ENCODE assay signal across 11 mouse cellular contexts in genomic region chr7:134287570-134288222, GRCm38 (mm10). TPM values are rescaled to one million over a fixed set of nuclear protein-coding genes. Genes with fewer than 3 reads are reported as not detected.
DNase-seq lines count a peak whose midpoint lies in the region; ATAC-seq and TF ChIP-seq lines count a peak whose summit lies in the region.
"Had no signal": no experiment of that assay in that cellular context is flagged by ENCODE, and none has a peak within 500 bp of the region (broad histone marks: within the 10 kb centered on the region; RNA-seq: fewer than 3 reads in every experiment).

No protein-coding gene starts in this region.

- H3K4me1 ChIP-seq in liver, embryonic 12.5 days, result 0 out of 2 replicates have a peak, but pooled peaks cover 7% of the 10 kb centered on the region
- H3K4me1 ChIP-seq in embryonic fibroblast, embryonic 13.5 days (ENCODE audit: control insufficient read depth, insufficient read depth, low read length), result peaks cover 7% of the 10 kb centered on the region; the same call in 1 of the 2 replicates
- H3K4me1 ChIP-seq in kidney, embryonic 16.5 days (ENCODE audit: insufficient read depth, low read length), result peaks cover 55% of the 10 kb centered on the region

- TF ChIP-seq POLR2A in embryonic fibroblast, embryonic 13.5 days (IDR thresholded peaks at IDR 0.05; ENCODE audit: low read depth, low read length), result no peak

- ATAC-seq in liver, embryonic 12.5 days, result no peak
- peak; percentile 60 for ATAC-seq in kidney, embryonic 16.5 days (ENCODE audit: low FRiP score, low TSS enrichment)
- peak; percentile 47; the same call in 1 of the 2 replicates for ATAC-seq in megakaryocyte-erythroid progenitor cell, adult 5-6 weeks (replicated peaks; ENCODE audit: low FRiP score, low TSS enrichment, poor library complexity, severe bottlenecking)

- no peaks in the 10 kb centered on the region for H3K36me3 ChIP-seq in liver, embryonic 12.5 days
- no peaks in the 10 kb centered on the region for H3K36me3 ChIP-seq in kidney, embryonic 16.5 days (ENCODE audit: insufficient read depth, low read length)
- H3K36me3 ChIP-seq: embryonic facial prominence, embryonic 15.5 days had no signal

- H3K4me3 ChIP-seq in liver, embryonic 12.5 days, result no peak overlapping the region
- H3K4me3 ChIP-seq in embryonic fibroblast, embryonic 13.5 days (ENCODE audit: insufficient read depth, low read length), result no peak overlapping the region
- H3K4me3 ChIP-seq in kidney, embryonic 16.5 days (ENCODE audit: low read length), result no peak overlapping the region
- H3K4me3 ChIP-seq: embryonic facial prominence, embryonic 15.5 days had no signal

- H3K27me3 ChIP-seq in liver, embryonic 12.5 days (replicated peaks), result 0 out of 2 replicates have a peak, but pooled peaks cover 2% of the 10 kb centered on the region
- no peaks in the 10 kb centered on the region; the same call in 1 of the 2 replicates for H3K27me3 ChIP-seq in kidney, embryonic 16.5 days (ENCODE audit: insufficient read depth, low read length)
- H3K27me3 ChIP-seq: embryonic facial prominence, embryonic 15.5 days had no signal

- DNase-seq in liver, result peak; percentile 15
- no peak for DNase-seq in gastrocnemius, postnatal 25 days
- no peak for DNase-seq in thymus, postnatal 0 days (ENCODE audit: low spot score)
- no peak for DNase-seq in layer of hippocampus, postnatal 25 days (ENCODE audit: extremely low spot score in 1 of 2, low spot score in 1 of 2)
- DNase-seq: layer of hippocampus, adult 9-11 months had no signal

- H3K27ac ChIP-seq in liver, embryonic 12.5 days, result no peak overlapping the region
- peak overlapping the region; percentile 85 for H3K27ac ChIP-seq in embryonic fibroblast, embryonic 13.5 days (ENCODE audit: insufficient read depth, low read length)
- H3K27ac ChIP-seq in kidney, embryonic 16.5 days (ENCODE audit: low read length), result peak overlapping the region; percentile 48
- H3K27ac ChIP-seq: embryonic facial prominence, embryonic 15.5 days had no signal

- no peak overlapping the region for H3K4me2 ChIP-seq in liver, embryonic 12.5 days
- no peak overlapping the region for H3K4me2 ChIP-seq in kidney, embryonic 16.5 days (replicated peaks; ENCODE audit: low read depth, low read length)
- H3K4me2 ChIP-seq: embryonic facial prominence, embryonic 15.5 days had no signal

- H3K9me3 ChIP-seq in liver, embryonic 12.5 days (replicated peaks), result no peaks in the 10 kb centered on the region
- no peaks in the 10 kb centered on the region for H3K9me3 ChIP-seq in kidney, embryonic 16.5 days (ENCODE audit: low read length)
- H3K9me3 ChIP-seq: embryonic facial prominence, embryonic 15.5 days had no signal

- H3K9ac ChIP-seq in liver, embryonic 12.5 days, result no peak overlapping the region
- no peak overlapping the region for H3K9ac ChIP-seq in kidney, embryonic 16.5 days (replicated peaks; ENCODE audit: low read length)
- H3K9ac ChIP-seq: embryonic facial prominence, embryonic 15.5 days had no signal

- WGBS in liver, embryonic 12.5 days (ENCODE audit: insufficient replicate concordance), result 12% methylated on average over 6 of the region's 6 CpGs
- WGBS in kidney, embryonic 16.5 days, result 42% methylated on average over 6 of the region's 6 CpGs

- no peak for TF ChIP-seq CTCF in embryonic fibroblast, embryonic 13.5 days (IDR thresholded peaks at IDR 0.05; ENCODE audit: borderline replicate concordance, insufficient read depth, low read length)

RNA-seq across cellular contexts. Expression of gene Adam12, which starts 55.8 kb away (rescaled TPM):
- 6.4 and 6.5 TPM in 2 replicates for polyA plus RNA-seq in liver, embryonic 12.5 days (2016; fragmentation: Nextera tagmentation; extraction: Ambion mirVana)
- 76.7 and 104 TPM in 2 replicates for polyA plus RNA-seq in embryonic fibroblast, embryonic 13.5 days (2011; ENCODE audit: insufficient read length, low read depth, missing spikeins)
- polyA plus RNA-seq in kidney, embryonic 16.5 days (2015; fragmentation: Nextera tagmentation; extraction: Ambion mirVana), result 4.5 and 5.2 TPM in 2 replicates
- total RNA-seq in megakaryocyte-erythroid progenitor cell, adult 5-6 weeks (2014; fragmentation: Nextera tagmentation), result 0.72 TPM in 1 of 2 replicates, not detected in the other
- 0.19 TPM in 1 of 2 replicates, not detected in the other for total RNA-seq in megakaryocyte-erythroid progenitor cell, adult 5-6 weeks (2017)
- total RNA-seq in gastrocnemius, postnatal 25 days (2021), result 1 to 10 TPM; 1.9 to 2.8 TPM
- 14.7 and 18.3 TPM in 2 replicates for polyA plus RNA-seq in thymus, postnatal 0 days (2015; fragmentation: Nextera tagmentation; extraction: Ambion mirVana)
- 1 to 10 TPM; 8.1 to 8.7 TPM for total RNA-seq in layer of hippocampus, postnatal 25 days (2021)
- total RNA-seq: MEL had no signal
